Mouse (Mus musculus): ENCODE measurements at regions not wholly inside any gene's neighbourhood (a gene's known extent, or its start where the extent isn't known, plus 50 kb on each side); places are given as distances from the start of the nearest gene placed in this dataset.
A peak's percentile ranks its signal among the peaks of the same experiment; 100 is the strongest.

DNA sequence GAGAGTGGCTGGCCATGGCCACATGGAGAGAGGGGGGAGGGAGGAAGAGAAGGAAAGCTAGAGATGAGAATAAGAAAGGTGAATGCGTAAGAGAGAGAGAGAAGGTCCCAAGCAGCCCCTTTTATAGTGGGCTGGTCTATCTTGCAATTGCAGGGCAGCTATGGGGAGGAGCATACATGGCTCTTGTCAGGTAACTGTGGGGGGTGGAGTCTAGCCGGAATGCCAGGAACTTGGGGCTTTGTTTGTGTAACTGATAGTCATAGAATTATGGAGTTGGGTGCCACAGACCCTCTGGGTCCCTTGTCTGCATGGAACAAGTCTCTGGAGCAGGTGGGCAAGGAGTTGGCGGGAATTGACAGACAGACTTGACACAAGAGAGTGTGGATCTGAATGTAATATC, 2151.8 kb downstream of the 4930444P10Rik start:
- no peak for DNase-seq (ENCODE audit: low spot score in 2 of 2)

DNA sequence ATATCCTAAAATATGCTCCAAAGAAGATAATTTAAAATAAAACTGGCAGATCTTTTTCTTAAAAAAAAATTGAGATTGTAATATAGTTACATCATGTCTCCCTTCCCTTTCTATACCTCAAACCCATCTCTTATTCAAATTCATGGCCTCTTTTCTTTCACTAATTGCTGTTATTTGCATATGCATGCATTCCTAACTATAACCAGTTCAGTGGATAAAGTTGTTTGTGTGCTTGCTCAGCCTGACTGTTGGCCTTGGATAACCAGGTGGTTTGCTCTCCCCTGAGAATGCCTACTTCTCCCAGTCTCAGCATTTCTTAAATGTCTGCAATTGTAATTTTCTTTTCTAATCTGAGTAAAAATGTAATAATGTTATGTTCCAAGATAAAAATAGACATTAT, 2154.8 kb downstream of the 4930444P10Rik start:
- DNase-seq (ENCODE audit: low spot score in 2 of 2) = no peak

DNA sequence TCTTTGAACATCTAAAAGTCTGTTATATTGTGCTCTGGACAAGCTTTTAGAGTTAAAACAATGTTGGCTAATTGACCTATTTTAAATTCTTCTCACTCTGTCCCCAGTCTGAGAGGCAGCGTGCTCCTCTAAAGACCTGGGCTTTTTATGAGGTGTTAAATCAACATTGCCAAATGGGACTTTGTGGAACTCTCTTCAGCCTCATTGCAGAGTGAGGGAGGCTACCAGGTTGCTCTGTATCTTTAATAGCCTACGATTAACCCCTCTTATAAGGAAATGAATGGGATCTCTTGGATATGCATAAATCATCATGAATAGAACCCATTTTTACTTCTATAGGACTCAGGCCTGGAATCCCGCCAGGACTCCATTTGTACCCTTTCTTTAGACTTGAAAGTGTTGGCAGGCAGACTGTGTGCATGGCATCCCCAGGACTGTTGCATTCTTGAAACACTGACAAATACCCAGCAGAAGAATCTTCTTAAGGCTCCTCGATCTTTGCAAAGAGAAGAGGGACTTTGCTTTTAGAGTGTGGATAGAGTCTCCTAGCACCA, 2157.1 kb downstream of the 4930444P10Rik start:
- DNase-seq (ENCODE audit: low spot score in 2 of 2) = no peak

DNA sequence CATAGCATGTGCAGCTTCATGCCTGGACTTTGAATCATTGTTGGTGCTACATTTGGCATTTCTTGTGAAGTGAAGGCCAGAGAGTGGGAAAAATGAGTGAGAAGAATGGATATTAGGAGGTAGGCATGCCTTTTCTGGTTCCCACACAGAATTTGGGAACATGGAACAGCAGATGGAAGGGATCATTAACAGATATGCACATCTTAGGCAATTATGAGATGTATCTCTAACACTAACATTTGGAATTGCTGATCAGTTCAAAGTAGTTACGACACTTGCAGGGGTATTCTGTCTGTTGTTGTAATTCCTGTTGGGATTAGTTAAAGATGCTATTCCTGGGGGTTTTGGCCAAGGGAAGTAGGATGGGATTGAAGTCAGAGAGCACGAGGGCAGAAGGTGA, 2164.4 kb downstream of the 4930444P10Rik start:
- no peak for DNase-seq (ENCODE audit: low spot score in 2 of 2)

DNA sequence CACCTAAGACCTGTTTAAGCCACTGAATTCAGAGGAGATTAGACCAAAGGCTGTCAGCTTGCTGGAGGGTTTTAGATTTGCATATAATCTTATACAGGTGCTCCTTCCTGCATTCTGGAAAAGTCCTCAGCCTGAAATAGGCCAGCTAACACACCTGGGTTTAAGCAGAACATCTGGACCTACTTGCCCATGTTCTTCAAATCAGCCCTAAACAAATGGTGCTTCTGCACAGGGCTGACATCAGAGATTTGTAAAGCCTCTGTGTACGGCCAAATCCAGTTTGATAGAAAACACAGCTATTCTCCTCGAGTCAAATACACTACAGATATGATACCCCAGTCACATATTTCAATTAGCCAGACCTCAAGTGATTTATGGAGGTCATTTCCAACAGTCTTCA, 2165.2 kb downstream of the 4930444P10Rik start:
- no peak for DNase-seq (ENCODE audit: low spot score in 2 of 2)

DNA sequence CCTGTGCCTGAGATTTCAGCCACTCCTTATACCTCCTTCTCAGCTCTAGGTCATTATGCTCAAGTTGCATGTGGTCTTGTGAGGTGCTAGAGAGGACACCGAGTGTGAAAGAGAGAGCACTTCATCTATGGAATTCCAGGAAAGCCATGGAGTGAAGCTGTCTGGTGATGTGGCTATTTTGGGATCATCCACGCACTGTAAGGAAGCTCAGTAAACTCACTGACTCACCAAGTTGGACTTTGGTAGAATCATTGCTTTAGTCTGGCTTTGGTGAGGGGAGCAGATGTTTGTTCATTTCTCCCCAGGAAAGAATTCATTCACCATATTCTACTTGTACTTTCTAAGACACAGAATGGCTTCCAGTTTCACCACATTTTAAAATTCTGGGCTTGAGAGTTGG, 2167.1 kb downstream of the 4930444P10Rik start:
- no peak for DNase-seq (ENCODE audit: low spot score in 2 of 2)

DNA sequence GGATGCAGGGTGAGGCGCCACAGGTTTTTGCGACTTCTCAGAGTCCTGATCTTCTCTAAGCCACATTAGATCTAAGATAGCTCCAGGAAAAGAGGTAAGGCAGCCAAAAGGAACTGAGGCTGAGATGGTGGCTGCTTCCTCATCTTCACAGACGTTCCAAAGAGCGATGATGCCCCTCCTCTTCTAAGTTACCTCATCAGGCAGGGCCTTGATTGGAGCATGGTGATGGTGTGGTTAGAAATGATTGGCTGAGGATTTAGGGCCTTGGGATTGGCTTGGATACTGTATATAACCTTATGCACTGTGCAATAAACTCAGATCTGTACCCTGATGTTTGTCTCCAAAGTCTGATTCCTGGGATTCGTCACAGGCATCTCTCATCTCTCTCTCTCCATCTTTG, 2177.9 kb downstream of the 4930444P10Rik start:
- DNase-seq (ENCODE audit: low spot score in 2 of 2) = no peak

DNA sequence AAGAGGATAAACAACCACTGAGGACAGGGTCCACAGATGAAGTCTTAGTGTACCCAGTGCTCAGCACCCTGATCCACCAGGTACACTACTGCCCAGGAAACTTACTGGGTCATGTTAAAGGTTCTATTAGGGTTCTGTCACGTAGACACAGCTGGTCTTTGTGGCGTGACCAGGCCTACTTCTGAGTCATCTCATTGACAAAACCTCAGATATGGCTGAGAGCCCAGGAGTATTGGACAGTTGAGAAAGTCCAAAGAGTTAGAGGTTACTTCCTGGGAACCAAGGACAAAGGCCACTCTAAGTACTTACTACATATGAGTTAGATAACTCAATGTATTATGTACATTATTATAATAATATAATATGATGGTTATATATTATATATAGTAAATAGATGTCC, 2214.0 kb downstream of the 4930444P10Rik start:
- DNase-seq (ENCODE audit: low spot score in 2 of 2) = no peak

DNA sequence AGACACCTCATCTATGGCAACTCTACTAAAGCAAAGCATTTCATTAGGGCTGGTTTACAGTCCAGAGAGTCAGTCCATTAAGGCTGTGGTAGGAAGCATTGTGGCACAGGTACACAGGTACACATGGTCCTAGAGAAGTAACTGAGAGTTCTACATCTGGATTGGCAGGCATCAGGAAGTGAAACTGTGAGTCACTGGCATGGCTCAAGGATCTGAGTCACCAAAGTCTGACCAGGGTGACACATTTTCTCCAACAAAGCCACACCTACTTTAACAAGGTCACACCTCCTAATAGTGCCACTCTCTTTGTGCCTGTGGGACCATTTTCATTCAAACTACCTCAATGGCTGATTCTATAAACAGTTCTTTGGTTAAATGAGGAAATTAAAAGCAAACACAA, 2219.2 kb downstream of the 4930444P10Rik start:
- no peak for DNase-seq (ENCODE audit: low spot score in 2 of 2)

DNA sequence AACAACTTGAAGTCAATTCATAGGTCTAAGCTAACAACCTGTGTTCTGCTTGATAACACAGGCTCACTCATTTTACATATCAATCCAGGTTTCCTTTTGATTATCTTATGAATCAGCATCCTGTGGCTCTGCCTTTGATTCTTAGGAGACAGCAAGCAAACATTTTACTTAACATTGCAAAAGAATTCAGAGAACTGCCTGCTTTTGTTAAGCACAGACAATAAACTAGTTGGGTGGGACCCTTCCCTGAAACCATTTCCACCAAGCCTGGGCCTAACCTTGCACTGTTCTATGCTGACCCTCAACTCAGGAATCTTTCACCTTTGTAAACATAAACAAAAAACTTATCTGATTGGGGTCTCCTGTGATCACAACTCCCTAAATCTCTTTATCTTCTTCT, 2220.6 kb downstream of the 4930444P10Rik start:
- DNase-seq (ENCODE audit: low spot score in 2 of 2) = no peak

DNA sequence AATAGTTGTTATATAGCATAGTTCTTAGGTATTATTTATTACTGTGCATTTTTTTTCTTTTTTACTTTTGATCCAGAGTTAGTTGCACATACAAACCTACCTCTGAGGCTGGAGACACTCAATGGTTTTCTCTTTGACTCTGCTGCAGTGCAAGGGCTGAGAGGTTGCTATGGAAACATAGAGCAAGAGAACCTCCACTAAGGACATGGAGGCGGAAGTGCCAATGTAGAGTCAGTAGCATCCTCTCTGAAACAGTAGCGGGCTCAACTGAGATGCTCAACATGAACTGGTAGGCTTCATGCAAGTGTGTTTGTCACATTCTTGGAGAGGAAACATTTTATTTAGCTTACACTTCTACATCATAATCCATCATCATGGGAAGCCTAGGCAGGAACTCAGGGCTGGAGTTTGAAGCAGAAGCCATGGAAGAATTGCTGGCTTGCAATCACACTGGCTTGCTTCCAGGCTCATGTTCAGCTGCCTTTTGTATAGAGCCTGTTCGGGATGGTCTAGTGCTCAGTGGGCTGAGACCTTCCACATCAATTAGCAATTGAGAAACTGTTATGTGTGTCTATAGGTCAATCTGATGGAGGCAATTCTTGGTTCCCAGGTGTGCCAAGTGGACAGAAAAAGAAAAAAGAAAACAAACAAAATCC, 2222.4 kb downstream of the 4930444P10Rik start:
- DNase-seq (ENCODE audit: low spot score in 2 of 2) = peak in 1 of 2 experiments; percentile 6

DNA sequence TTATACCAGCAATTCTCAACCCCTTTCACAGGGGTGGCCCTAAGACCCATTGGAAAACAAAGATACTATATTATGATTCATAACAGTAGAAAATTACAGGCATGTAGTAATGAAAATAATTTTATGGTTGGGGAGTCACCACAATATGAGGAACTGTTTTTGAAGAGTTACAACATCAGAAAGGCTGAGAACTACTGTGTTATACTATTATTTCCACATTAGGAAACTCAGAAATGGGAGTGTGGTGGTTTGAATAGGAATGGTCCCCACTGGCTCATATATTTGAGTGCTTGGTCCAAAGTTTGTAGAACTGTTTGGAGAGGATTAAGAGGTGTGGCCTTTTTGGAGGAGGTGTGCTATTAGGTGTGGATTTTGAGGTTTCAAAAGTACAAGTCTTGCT, 2227.4 kb downstream of the 4930444P10Rik start:
- DNase-seq (ENCODE audit: low spot score in 2 of 2) = no peak

DNA sequence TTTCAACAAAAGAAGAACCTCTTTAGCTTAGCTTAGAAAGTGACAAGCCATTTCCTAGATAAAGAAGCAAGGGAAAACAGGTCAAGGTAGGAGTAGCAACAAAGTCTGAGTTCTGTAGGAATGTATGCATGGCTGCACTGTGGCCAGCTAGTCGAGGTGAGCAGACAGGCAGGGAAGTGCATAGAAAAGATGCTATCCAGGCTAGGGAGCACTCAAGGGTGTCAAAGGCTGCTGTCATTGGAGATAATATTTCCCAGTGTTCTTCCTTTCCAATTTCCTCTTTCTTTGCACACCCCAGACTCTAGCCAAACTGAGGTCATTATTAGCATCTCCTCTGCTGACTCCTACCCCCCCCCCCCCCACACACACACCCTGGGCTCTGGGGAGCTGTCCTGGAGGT, 2229.4 kb downstream of the 4930444P10Rik start:
- no peak for DNase-seq (ENCODE audit: low spot score in 2 of 2)

DNA sequence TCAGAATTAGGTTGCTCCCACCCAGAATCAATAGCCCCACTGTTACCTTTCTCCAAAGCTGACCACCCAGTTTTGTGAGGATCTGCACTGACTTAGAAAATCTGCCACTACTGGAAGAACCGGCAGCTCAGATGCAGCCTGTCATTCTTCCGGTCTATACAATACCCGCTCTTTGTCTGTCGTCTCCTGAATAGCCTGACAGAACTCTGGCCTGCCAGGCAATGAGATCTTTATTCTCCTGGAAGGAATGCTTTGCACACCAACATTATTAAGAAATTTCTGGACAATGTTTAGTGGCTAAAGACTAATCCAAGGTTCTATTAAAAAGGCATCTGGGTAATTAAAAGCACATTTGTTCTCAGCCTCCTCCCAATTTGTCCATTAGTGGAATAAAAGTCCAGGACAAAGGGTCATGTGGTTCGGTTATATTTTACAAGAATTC, 2232.0 kb downstream of the 4930444P10Rik start:
- DNase-seq (ENCODE audit: low spot score in 2 of 2) = no peak

DNA sequence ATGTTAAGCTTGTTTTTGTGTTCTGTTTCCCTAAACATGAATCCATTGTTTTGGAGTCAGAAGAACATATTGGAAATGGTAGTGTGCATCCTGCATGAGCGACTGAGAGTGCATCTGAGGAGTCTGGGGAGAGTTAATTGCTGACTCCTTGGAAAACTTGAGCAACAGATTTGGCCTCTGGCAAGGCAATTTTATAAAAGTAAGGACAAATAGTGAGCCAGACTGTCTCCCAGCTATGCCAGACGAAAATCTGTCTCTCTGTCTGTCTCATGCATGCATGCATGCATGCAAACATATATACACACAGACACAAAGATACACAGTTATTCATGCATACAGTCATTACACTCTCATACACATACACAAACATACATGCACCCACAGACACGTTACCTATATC, 2232.7 kb downstream of the 4930444P10Rik start:
- no peak for DNase-seq (ENCODE audit: low spot score in 2 of 2)

DNA sequence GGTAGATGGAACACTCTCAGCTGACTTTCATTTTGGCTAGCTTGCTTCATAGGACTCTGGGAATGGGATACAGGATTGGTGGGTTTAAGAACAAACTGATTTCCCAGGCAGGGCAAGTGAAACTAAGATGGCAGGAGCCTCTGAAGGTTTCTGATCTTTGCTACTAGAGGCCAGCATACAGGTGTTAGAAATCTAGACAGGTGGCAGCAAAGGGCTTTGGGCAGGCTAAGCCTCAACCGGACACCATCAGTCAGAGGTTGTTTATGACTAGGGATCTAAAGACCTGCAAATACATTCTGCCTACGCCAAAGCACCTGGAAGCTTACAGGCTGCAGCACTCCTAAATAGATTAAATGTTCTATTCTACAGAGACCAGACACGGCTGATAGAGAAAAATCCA, 2233.4 kb downstream of the 4930444P10Rik start:
- DNase-seq (ENCODE audit: low spot score in 2 of 2) = no peak

DNA sequence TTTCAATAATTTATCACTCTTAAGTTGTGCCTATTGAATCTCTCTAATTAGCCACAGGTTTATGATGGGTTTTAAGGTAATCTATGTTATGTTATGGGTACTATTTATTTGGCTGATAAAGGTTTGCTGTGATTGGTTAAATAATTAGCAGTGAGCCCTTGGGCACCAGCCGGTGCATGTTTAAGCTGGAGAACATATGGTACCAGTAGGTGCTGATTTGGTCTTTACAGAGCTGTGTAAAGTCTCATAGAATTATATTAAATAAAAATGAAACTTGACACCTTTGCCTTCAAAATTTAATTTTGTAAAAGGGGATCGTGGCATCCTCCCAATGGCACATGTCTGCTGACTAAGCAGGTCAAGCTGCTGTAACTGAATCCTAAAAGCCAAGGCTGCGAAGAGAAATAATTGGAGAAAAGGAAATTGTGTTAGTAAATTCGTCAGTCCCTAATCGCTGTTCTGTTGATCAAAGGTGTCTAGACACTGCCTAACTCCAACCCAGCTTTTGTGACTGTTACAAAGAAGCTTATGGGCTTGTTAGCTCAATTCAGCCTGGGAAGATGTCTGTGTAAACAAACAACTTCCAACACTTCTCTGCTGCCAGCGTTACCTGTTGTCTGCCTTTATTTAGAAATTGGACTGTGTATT, 2234.6 kb downstream of the 4930444P10Rik start:
- DNase-seq (ENCODE audit: low spot score in 2 of 2) = no peak

DNA sequence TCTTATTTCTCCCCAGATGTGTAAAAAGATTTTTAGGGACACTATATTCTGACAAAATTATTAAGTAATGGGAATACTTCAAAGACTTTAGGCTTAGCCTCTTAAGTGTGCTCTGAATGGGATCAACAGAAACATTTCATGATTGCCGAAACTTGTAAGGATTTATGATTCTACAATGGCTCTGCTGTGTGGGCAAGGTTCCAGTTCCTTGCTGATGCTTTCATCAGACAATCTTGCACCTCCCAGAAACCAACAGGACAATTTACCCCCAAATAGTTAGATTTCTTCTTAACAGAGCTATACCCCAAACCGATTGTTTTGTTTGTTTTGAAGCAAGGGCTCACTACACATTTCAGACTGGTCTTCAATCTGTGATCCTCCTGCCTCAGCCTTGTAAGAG, 2236.1 kb downstream of the 4930444P10Rik start:
- DNase-seq (ENCODE audit: low spot score in 2 of 2) = no peak

DNA sequence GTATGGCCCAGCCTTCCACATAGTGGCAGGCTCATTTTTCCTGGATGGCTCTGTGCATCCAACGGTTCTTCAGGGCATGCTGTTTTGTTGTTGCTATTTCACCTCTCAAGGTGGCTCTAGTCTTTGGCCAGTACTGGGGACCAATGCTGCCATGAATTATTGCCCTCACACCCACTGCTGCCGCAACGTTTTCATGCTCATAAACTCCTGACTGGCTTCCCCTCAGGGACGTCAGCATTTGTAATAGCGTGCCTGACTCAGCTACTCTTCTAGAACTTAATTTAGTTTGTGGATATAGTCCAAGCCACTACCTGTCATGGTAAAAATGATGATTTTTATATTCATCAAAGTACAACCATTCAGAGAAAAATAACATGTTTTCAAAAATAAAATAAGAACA, 2242.0 kb downstream of the 4930444P10Rik start:
- no peak for DNase-seq (ENCODE audit: low spot score in 2 of 2)

DNA sequence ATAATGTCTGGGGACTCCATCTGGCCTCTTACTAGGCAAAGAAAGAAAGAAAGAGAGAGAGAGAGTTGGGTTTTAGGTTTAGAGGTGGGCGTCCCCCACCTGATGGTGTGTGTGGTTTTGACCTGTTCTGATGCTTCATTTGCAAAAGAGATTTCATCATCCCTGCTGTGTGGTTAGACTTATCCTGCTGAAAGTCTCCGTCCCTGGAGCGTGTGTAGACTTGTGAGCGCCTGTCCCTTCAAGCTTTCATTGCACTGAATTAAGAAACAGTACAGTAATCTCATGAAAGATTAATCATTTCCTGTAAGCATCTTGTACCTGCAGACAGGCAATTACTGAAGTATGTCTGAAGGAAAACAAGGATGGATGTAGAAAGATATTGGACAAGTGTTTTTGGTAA, 2244.1 kb downstream of the 4930444P10Rik start:
- DNase-seq (ENCODE audit: low spot score in 2 of 2) = no peak

DNA sequence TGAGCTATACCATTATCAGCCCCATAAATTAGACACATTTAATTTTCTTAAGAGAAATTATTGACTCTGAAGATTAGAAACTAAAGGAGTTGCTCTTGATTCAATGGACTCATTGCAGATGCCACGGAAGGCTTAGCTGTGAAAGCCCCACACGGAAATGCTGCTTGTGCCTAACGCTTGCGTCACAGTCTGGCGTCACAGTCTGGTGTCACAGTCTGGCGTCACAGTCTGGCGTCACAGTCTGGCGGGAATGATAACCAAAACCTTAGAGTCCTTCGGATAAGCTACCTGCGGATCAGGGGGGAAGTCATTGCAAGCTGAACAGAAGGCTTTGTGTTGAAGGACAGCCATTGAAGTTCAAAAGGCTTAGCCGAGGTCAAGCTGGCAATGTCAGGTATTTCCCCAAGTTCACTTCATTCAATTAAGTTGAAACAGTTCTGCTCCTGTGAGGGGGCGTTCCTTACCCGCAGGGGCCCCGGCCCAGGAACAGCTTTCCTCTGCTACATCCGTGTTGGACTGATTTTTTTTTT, 2246.7 kb downstream of the 4930444P10Rik start:
- no peak for DNase-seq (ENCODE audit: low spot score in 2 of 2)

DNA sequence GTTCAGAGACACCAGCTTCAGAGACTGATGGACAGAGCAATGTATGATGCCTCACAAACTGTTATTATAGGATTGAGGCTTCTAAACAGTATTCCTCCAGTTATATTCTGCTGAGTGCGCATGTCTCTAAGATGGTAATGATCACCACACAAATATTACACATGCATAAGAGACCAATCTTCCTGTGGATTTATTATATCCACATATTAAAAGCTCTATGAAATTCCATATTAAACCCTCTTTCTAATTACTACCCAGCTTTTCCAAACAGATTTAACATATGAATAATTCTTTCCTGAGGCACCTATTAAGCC, 2252.9 kb downstream of the 4930444P10Rik start:
- no peak for DNase-seq (ENCODE audit: low spot score in 2 of 2)
